Mouse (Mus musculus) MEL (cell line): ENCODE results near the gene Dock9. TPM values are rescaled to one million over a fixed set of nuclear protein-coding genes. Genes with fewer than 3 reads are reported as not detected.

ENCODE experiments used
- DNase-seq: peaks from one replicate; pipeline ENCODE4 v3.0.0; 2011; ENCODE audit warnings: low read depth, low spot score
- H3K27ac ChIP-seq: 2 replicates; pipeline ENCODE4 v1.5.1; 2012; ENCODE audit warnings: low read depth, mild to moderate bottlenecking, control low read depth, low read length, moderate library complexity; ENCODE audit not compliant: control insufficient read depth
- H3K27me3 ChIP-seq, 2 experiments: fragments of 150-350 bp in 1 of 2; sonication (generic) in 1 of 2; 2 replicates each; pipeline ENCODE4 v1.6.1; 2012; ENCODE audit warnings: low read length in 2 of 2, mild to moderate bottlenecking in 2 of 2, improper control_type of control experiment in 1 of 2, moderate library complexity in 1 of 2; ENCODE audit not compliant: insufficient read depth in 2 of 2, control insufficient read depth in 1 of 2
- H3K36me3 ChIP-seq, 2 experiments: 2 replicates each; pipeline ENCODE4 v1.6.1; 2012 to 2014; ENCODE audit warnings: low read length in 2 of 2, improper control_type of control experiment in 1 of 2, inconsistent platforms in 1 of 2, mild to moderate bottlenecking in 1 of 2; ENCODE audit not compliant: insufficient read depth in 2 of 2, control insufficient read depth in 1 of 2
- H3K4me1 ChIP-seq, 2 experiments: fragments of 150-350 bp in 1 of 2; sonication (generic) in 1 of 2; 2 replicates each; pipeline ENCODE4 v1.6.1; 2012; ENCODE audit warnings: low read length in 2 of 2, improper control_type of control experiment in 1 of 2, mild to moderate bottlenecking in 1 of 2; ENCODE audit not compliant: insufficient read depth in 2 of 2, control insufficient read depth in 1 of 2
- H3K4me3 ChIP-seq, 2 experiments: fragments of 150-350 bp in 1 of 2; sonication (generic) in 1 of 2; 2 replicates each; pipeline ENCODE4 v1.5.1; 2012; ENCODE audit warnings: low read depth in 2 of 2, low read length in 2 of 2, mild to moderate bottlenecking in 2 of 2, moderate library complexity in 2 of 2, control low read depth in 1 of 2, improper control_type of control experiment in 1 of 2; ENCODE audit not compliant: control insufficient read depth in 1 of 2, insufficient read depth in 1 of 2
- H3K79me2 ChIP-seq: 2 replicates; pipeline ENCODE4 v1.6.1; 2012; ENCODE audit warnings: mild to moderate bottlenecking, low read length, moderate library complexity; ENCODE audit not compliant: control insufficient read depth, poor library complexity, insufficient read depth
- H3K9ac ChIP-seq: 2 replicates; pipeline ENCODE4 v1.6.1; 2012; ENCODE audit warnings: low read depth, mild to moderate bottlenecking, control low read depth, low read length, moderate library complexity; ENCODE audit not compliant: control insufficient read depth, poor library complexity, severe bottlenecking
- H3K9me3 ChIP-seq: fragments of 150-350 bp; sonication (generic); replicated peaks from 2 replicates; pipeline ENCODE4 v1.6.1; 2012; ENCODE audit warnings: mild to moderate bottlenecking, low read length, improper control_type of control experiment, moderate library complexity; ENCODE audit not compliant: insufficient read depth
- BHLHE40 ChIP-seq: IDR thresholded peaks from 2 replicates; pipeline ENCODE4 v1.6.1; 2012; ENCODE audit warnings: low read depth, mild to moderate bottlenecking, inconsistent platforms, low read length, improper control_type of control experiment, borderline replicate concordance
- CHD1 ChIP-seq: IDR thresholded peaks from 2 replicates; pipeline ENCODE4 v1.6.1; 2012; ENCODE audit warnings: low read depth, mild to moderate bottlenecking, inconsistent platforms, low read length, improper control_type of control experiment
- CTCF ChIP-seq, 3 experiments: IDR thresholded peaks in 2 of 3; conservative IDR thresholded peaks in 1 of 3; 2 replicates each; pipeline ENCODE4 v1.5.1; 2011 to 2012; ENCODE audit warnings: low read length in 3 of 3, low read depth in 2 of 3, mild to moderate bottlenecking in 2 of 3, improper control_type of control experiment in 1 of 3, inconsistent platforms in 1 of 3, mixed read lengths in 1 of 3, moderate library complexity in 1 of 3; ENCODE audit not compliant: control insufficient read depth in 1 of 3, insufficient read depth in 1 of 3, poor library complexity in 1 of 3, severe bottlenecking in 1 of 3
- E2F4 ChIP-seq: IDR thresholded peaks from 2 replicates; pipeline ENCODE4 v1.6.1; 2011; ENCODE audit warnings: low read depth, low read length, improper control_type of control experiment, borderline replicate concordance
- ELF1 ChIP-seq: IDR thresholded peaks from 2 replicates; pipeline ENCODE4 v1.6.1; 2014; ENCODE audit warnings: low read depth, mild to moderate bottlenecking, inconsistent platforms, low read length, improper control_type of control experiment, moderate library complexity
- GABPA ChIP-seq: IDR thresholded peaks from 2 replicates; pipeline ENCODE4 v1.6.1; 2012; ENCODE audit warnings: low read depth, mild to moderate bottlenecking, inconsistent platforms, low read length, improper control_type of control experiment, moderate library complexity
- GATA1 ChIP-seq: IDR thresholded peaks from 2 replicates; pipeline ENCODE4 v1.6.1; 2011; ENCODE audit warnings: low read depth, low read length, improper control_type of control experiment
- HCFC1 ChIP-seq: IDR thresholded peaks from 2 replicates; pipeline ENCODE4 v1.6.1; 2012; ENCODE audit warnings: low read depth, mild to moderate bottlenecking, inconsistent platforms, low read length, improper control_type of control experiment, moderate library complexity
- JUND ChIP-seq: IDR thresholded peaks from 2 replicates; pipeline ENCODE4 v1.6.1; 2011; ENCODE audit warnings: low read depth, mild to moderate bottlenecking, improper control_type of control experiment, low read length
- KAT2A ChIP-seq: conservative IDR thresholded peaks from 2 replicates; pipeline ENCODE4 v1.6.1; 2012; ENCODE audit warnings: low read depth, low read length, improper control_type of control experiment, inconsistent platforms
- MAFK ChIP-seq: IDR thresholded peaks from 2 replicates; pipeline ENCODE4 v1.6.1; 2011; ENCODE audit warnings: low read depth, mild to moderate bottlenecking, low read length, improper control_type of control experiment, borderline replicate concordance
- MAX ChIP-seq: IDR thresholded peaks from 2 replicates; pipeline ENCODE4 v1.6.1; 2011; ENCODE audit warnings: low read length, improper control_type of control experiment
- MEF2A ChIP-seq: IDR thresholded peaks from 2 replicates; pipeline ENCODE4 v1.6.1; 2014; ENCODE audit warnings: low read depth, mild to moderate bottlenecking, inconsistent platforms, low read length, improper control_type of control experiment; ENCODE audit not compliant: poor library complexity, insufficient replicate concordance, severe bottlenecking; ENCODE audit errors: extremely low read depth
- MYB ChIP-seq: IDR thresholded peaks from 2 replicates; pipeline ENCODE4 v1.6.1; 2011; ENCODE audit warnings: mild to moderate bottlenecking, low read depth, low read length, improper control_type of control experiment
- MYC ChIP-seq: IDR thresholded peaks from 2 replicates; pipeline ENCODE4 v1.6.1; 2011; ENCODE audit warnings: low read depth, mild to moderate bottlenecking, low read length, improper control_type of control experiment, moderate library complexity
- POLR2AphosphoS2 ChIP-seq: IDR thresholded peaks from 2 replicates; pipeline ENCODE4 v1.6.1; 2011; ENCODE audit warnings: low read length, improper control_type of control experiment
- POLR2AphosphoS5 ChIP-seq: IDR thresholded peaks from 2 replicates; pipeline ENCODE4 v1.6.1; 2012; ENCODE audit warnings: low read depth, borderline replicate concordance, mild to moderate bottlenecking, inconsistent platforms, low read length, moderate library complexity, mixed read lengths
- RAD21 ChIP-seq: IDR thresholded peaks from 2 replicates; pipeline ENCODE4 v1.6.1; 2011; ENCODE audit warnings: mild to moderate bottlenecking, low read depth, low read length, improper control_type of control experiment
- SIN3A ChIP-seq: IDR thresholded peaks from 2 replicates; pipeline ENCODE4 v1.6.1; 2012; ENCODE audit warnings: low read length, improper control_type of control experiment, inconsistent platforms
- SMC3 ChIP-seq: IDR thresholded peaks from 2 replicates; pipeline ENCODE4 v1.6.1; 2011; ENCODE audit warnings: low read depth, low read length, improper control_type of control experiment
- TAL1 ChIP-seq: IDR thresholded peaks from 2 replicates; pipeline ENCODE4 v1.6.1; 2012; ENCODE audit warnings: mild to moderate bottlenecking, inconsistent platforms, low read length, moderate library complexity, mixed read lengths
- TCF12 ChIP-seq: IDR thresholded peaks from 2 replicates; pipeline ENCODE4 v1.6.1; 2014; ENCODE audit warnings: low read depth, mild to moderate bottlenecking, inconsistent platforms, low read length, improper control_type of control experiment, moderate library complexity
- UBTF ChIP-seq: IDR thresholded peaks from 2 replicates; pipeline ENCODE4 v1.6.1; 2012; ENCODE audit warnings: low read depth, mild to moderate bottlenecking, inconsistent platforms, low read length, improper control_type of control experiment, moderate library complexity, borderline replicate concordance; ENCODE audit not compliant: insufficient read depth
- USF1 ChIP-seq: IDR thresholded peaks from 2 replicates; pipeline ENCODE4 v1.6.1; 2014; ENCODE audit warnings: low read depth, mild to moderate bottlenecking, inconsistent platforms, low read length, improper control_type of control experiment, moderate library complexity
- ZC3H11A ChIP-seq: IDR thresholded peaks from 2 replicates; pipeline ENCODE4 v1.6.1; 2012; ENCODE audit warnings: low read depth, mild to moderate bottlenecking, inconsistent platforms, low read length, improper control_type of control experiment
- ZMIZ1 ChIP-seq: IDR thresholded peaks from 2 replicates; pipeline ENCODE4 v1.6.1; 2012; ENCODE audit warnings: low read depth, mild to moderate bottlenecking, inconsistent platforms, low read length, improper control_type of control experiment, moderate library complexity
- ZNF384 ChIP-seq: IDR thresholded peaks from 2 replicates; pipeline ENCODE4 v1.6.1; 2012; ENCODE audit warnings: low read depth, mild to moderate bottlenecking, inconsistent platforms, low read length, improper control_type of control experiment
- polyA plus RNA-seq, 2 experiments: library from polyadenylated mRNA; stranded (reverse) in 1 of 2; unstranded in 1 of 2; fragments of >175 nt in 1 of 2; fragments of >200 nt in 1 of 2; gene quantifications; 2 replicates each; pipeline versions ENCODE4 v1.2.1 to v1.2.4; 2012; ENCODE audit warnings: low replicate concordance in 2 of 2, low read depth in 1 of 2; ENCODE audit not compliant: insufficient read length in 2 of 2, insufficient read depth in 1 of 2, missing spikeins in 1 of 2
- total RNA-seq: library from RNA; depleted of rRNA; stranded (reverse); fragments of 300-350 nt; gene quantifications from 2 replicates; pipeline ENCODE4 v1.2.3, GENCODE M21; 2012

Gene Dock9
- total and polyA plus RNA-seq, 3 experiments, result 6.3 to 9.4 TPM; not detected in 1

DNA sequence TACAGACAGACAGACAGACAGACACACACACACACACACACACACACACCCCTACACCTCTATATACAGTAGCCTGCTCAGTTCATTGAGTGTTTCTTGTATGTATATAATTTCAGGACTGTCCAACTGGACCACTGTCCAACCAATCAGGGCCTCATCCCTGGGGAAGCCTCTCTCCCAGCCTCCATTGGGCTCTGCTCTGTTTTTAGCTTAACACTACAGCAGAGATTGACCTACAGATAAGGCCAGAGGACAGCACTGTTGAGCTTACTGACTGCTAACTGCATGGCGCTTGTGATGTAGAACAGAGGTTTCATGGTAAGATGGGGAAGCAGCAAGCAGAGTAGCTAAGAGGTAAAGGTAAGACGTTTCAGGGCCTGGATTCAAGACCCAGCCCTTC lies 5.7 kb downstream of the Dock9 start:
- H3K79me2 ChIP-seq, result no peaks in the 10 kb centered on the region
- DNase-seq, result no peak
- H3K4me1 ChIP-seq, result peaks cover 16 to 34% of the 10 kb centered on the region in 2 experiments

DNA sequence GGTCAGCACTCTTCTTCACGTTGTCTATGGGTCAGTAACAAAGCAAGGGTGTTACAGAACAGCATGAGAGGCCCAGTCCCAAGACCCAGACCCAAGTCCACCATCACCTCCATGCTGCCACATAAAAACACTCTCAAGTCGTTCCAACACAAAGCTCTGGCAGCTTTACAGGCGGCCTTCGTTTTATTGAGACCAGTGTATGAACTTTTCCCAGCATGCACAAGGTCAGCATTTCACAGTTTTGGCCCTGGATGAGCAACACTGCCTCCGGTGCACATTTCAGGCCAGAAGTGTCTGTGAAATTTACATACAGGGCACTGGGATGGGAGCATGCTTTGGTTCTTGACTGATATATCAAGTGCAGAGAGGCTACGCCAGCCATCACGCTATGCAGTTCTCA lies 6.5 kb downstream of the Dock9 start:
- Histone ChIP-seq H3K9me3 (no peaks in the 10 kb centered on the region), H3K79me2 (no peaks in the 10 kb centered on the region), H3K4me1 (peaks cover 14 to 28% of the 10 kb centered on the region in 2 experiments), H3K9ac (no peak overlapping the region), H3K27ac (no peak overlapping the region), H3K4me3 (no peak overlapping the region), H3K36me3 (peaks cover 0 to 28% of the 10 kb centered on the region in 2 experiments; a peak in 2 of 4 replicates), H3K27me3 (no peaks in the 10 kb centered on the region)
- TF ChIP-seq TAL1 (no peak), TCF12 (no peak), KAT2A (no peak), JUND (no peak), GATA1 (no peak), E2F4 (no peak), SIN3A (no peak), CTCF (IDR thresholded peaks at IDR 0.05 in 2 of 3, conservative IDR thresholded peaks at IDR 0.05 in 1 of 3; ENCODE audit: control insufficient read depth in 1 of 3, insufficient read depth in 1 of 3, low read depth in 2 of 3, low read length in 3 of 3, poor library complexity in 1 of 3, severe bottlenecking in 1 of 3) (no peak), ZC3H11A (no peak), HCFC1 (no peak), MEF2A (no peak), MYC (no peak), BHLHE40 (no peak), CHD1 (no peak), UBTF (no peak), RAD21 (no peak)
- DNase-seq, result no peak

More for the DNA sequence above, 5.7 kb downstream of the Dock9 start:
- Histone ChIP-seq H3K9me3 (no peaks in the 10 kb centered on the region), H3K4me3 (no peak overlapping the region), H3K9ac (no peak overlapping the region), H3K27ac (no peak overlapping the region), H3K27me3 (no peaks in the 10 kb centered on the region), H3K36me3 (peaks cover 0 to 28% of the 10 kb centered on the region in 2 experiments; a peak in 2 of 4 replicates)
- no peak for TF ChIP-seq USF1
- TF ChIP-seq ELF1, result no peak
- no peak for TF ChIP-seq ZC3H11A
- no peak for TF ChIP-seq MYB
- TF ChIP-seq RAD21, result no peak
- TF ChIP-seq MYC, result no peak
- no peak for TF ChIP-seq POLR2AphosphoS2
- no peak for TF ChIP-seq HCFC1
- no peak for TF ChIP-seq ZMIZ1
- no peak for TF ChIP-seq POLR2AphosphoS5
- no peak for TF ChIP-seq MAFK
- TF ChIP-seq MAX, result no peak
- TF ChIP-seq SIN3A, result no peak
- TF ChIP-seq GABPA, result no peak
- TF ChIP-seq ZNF384, result no peak
- TF ChIP-seq JUND, result no peak
- no peak for TF ChIP-seq SMC3
